Mouse (Mus musculus) gastrocnemius, adult 18-20 months (tissue): ENCODE data around the gene Polr3gl. TPM values are rescaled to one million over a fixed set of nuclear protein-coding genes. Genes with fewer than 3 reads are reported as not detected.

Experiments used
- DNase-seq: peaks from one replicate; pipeline ENCODE4 v3.0.0; 2021; ENCODE audit warnings: low spot score
- total RNA-seq, 2 experiments: library from RNA; stranded (reverse); gene quantifications; 2 replicates each; pipeline ENCODE4 v1.2.3; 2021

The Polr3gl gene
- total RNA-seq, 2 experiments from 2014 or later, result 44.0 to 56.1 TPM

GRCm38 (mm10) chr3:96598156-96599068, 4.4 kb upstream of the Polr3gl start:
- DNase-seq, result peak; percentile 64

- no peak for DNase-seq
Measured at GRCm38 (mm10) chr3:96597435-96597891, 3.5 kb upstream of the Polr3gl start.

- DNase-seq, result no peak
Measured at GRCm38 (mm10) chr3:96596855-96597254, 2.9 kb upstream of the Polr3gl start.

GRCm38 (mm10) chr3:96596228-96596707, 2.3 kb upstream of the Polr3gl start, which contains the start of gene Ankrd34a:
TSS of gene Ankrd34a (plus strand) at chr3:96596636.
- peak; percentile 66 for DNase-seq

- DNase-seq, result no peak
Measured at GRCm38 (mm10) chr3:96595661-96596060, 1.7 kb upstream of the Polr3gl start.

- DNase-seq, result no peak
Measured at GRCm38 (mm10) chr3:96594851-96595250, 870 bp upstream of the Polr3gl start.

- DNase-seq, result peak; percentile 57
Measured at GRCm38 (mm10) chr3:96593374-96593773, 607 bp downstream of the Polr3gl start.

GRCm38 (mm10) chr3:96590657-96591056, 3.3 kb downstream of the Polr3gl start:
- DNase-seq, result no peak

- no peak for DNase-seq
Measured at GRCm38 (mm10) chr3:96583386-96583785, 10.6 kb downstream of the Polr3gl start.

- no peak for DNase-seq
Measured at GRCm38 (mm10) chr3:96581771-96582515, 12.0 kb downstream of the Polr3gl start.

GRCm38 (mm10) chr3:96581141-96581540, 12.8 kb downstream of the Polr3gl start:
- no peak for DNase-seq

- peak; percentile 93 for DNase-seq
Measured at GRCm38 (mm10) chr3:96579885-96580454, 14.0 kb downstream of the Polr3gl start.

- no peak for DNase-seq
Measured at GRCm38 (mm10) chr3:96579239-96579750, 14.7 kb downstream of the Polr3gl start.

- no peak for DNase-seq
Measured at GRCm38 (mm10) chr3:96578561-96579238, 15.3 kb downstream of the Polr3gl start.

GRCm38 (mm10) chr3:96577566-96577965, 16.4 kb downstream of the Polr3gl start:
- DNase-seq, result no peak

GRCm38 (mm10) chr3:96576690-96577541, 17.1 kb downstream of the Polr3gl start, which contains the start of gene Gm16253:
TSS of gene Gm16253 (plus strand) at chr3:96576984.
- DNase-seq, result peak; percentile 96

GRCm38 (mm10) chr3:96576005-96576658, 17.8 kb downstream of the Polr3gl start:
- peak; percentile 91 for DNase-seq

- peak; percentile 86 for DNase-seq
Measured at GRCm38 (mm10) chr3:96575272-96575984, 18.6 kb downstream of the Polr3gl start.
